Mouse (Mus musculus) ES-Bruce4 (cell line): ENCODE data around the gene 1700022I11Rik. TPM values are rescaled to one million over a fixed set of nuclear protein-coding genes. Genes with fewer than 3 reads are reported as not detected.

Experiments
- H3K27ac ChIP-seq: 2 replicates; pipeline ENCODE4 v1.5.1; 2012; ENCODE audit warnings: low read length, inconsistent platforms; ENCODE audit not compliant: insufficient read depth
- H3K27me3 ChIP-seq: 2 replicates; pipeline ENCODE4 v1.6.1; 2012; ENCODE audit warnings: mild to moderate bottlenecking, low read length, inconsistent platforms; ENCODE audit not compliant: control insufficient read depth, poor library complexity, insufficient read depth, severe bottlenecking
- H3K36me3 ChIP-seq: 2 replicates; pipeline ENCODE4 v1.6.1; 2012; ENCODE audit warnings: inconsistent platforms, mild to moderate bottlenecking, low read length, moderate library complexity; ENCODE audit not compliant: control insufficient read depth, poor library complexity, insufficient read depth, severe bottlenecking
- H3K4me1 ChIP-seq: one replicate; pipeline ENCODE4 v1.8.1; 2011; ENCODE audit warnings: low read length; ENCODE audit not compliant: control insufficient read depth, insufficient read depth
- H3K4me3 ChIP-seq: 2 replicates; pipeline ENCODE4 v1.5.1; 2011; ENCODE audit warnings: low read depth, mild to moderate bottlenecking, low read length
- H3K9ac ChIP-seq: 2 replicates; pipeline ENCODE4 v1.6.1; 2012; ENCODE audit warnings: low read depth, mild to moderate bottlenecking, inconsistent platforms; ENCODE audit not compliant: poor library complexity, severe bottlenecking
- H3K9me3 ChIP-seq: replicated peaks from 2 replicates; pipeline ENCODE4 v1.6.1; 2012; ENCODE audit warnings: mild to moderate bottlenecking, low read length, inconsistent platforms; ENCODE audit not compliant: control insufficient read depth, poor library complexity, insufficient read depth, severe bottlenecking
- CTCF ChIP-seq: IDR thresholded peaks from one replicate; pipeline ENCODE4 v1.8.1; 2011; ENCODE audit warnings: low read depth, low read length
- EP300 ChIP-seq: IDR thresholded peaks from 2 replicates; pipeline ENCODE4 v1.6.1; 2011; ENCODE audit warnings: low read depth, low read length; ENCODE audit not compliant: insufficient read depth
- POLR2A ChIP-seq: IDR thresholded peaks from one replicate; pipeline ENCODE4 v1.8.1; 2011; ENCODE audit warnings: low read length; ENCODE audit not compliant: insufficient read depth
- polyA plus RNA-seq: library from polyadenylated mRNA; stranded (reverse); fragments of >200 nt; gene quantifications from 2 replicates; pipeline ENCODE4 v1.2.4, GENCODE M21; 2011; ENCODE audit warnings: low read depth; ENCODE audit not compliant: missing spikeins, insufficient read depth, insufficient read length

The 1700022I11Rik gene
- polyA plus RNA-seq, 1 experiment = not detected

DNA sequence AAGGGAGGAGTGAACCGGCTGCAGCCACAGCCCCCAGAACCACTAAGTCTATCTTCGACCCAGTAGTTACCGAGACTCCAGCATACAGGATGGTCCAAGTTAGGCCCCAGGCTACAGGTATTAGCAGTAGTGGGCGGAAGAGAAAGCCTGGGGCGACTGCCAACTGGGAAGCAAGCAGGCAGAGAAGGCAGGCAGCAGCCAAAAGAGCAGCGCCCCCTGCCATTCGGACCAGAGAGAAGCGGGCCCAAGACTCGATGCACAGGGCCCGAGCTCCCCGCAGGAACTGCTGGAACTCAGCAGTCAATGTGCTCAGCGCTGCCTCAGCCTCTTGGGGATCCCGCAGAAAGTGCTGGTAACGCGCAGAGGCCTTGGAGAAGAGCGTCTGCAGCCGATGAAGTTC is 51.9 kb downstream of the 1700022I11Rik start:
- Histone ChIP-seq H3K4me1 (peaks cover 2% of the 10 kb centered on the region), H3K27ac (no peak overlapping the region; the same call in 1 of the 2 replicates), H3K27me3 (no peaks in the 10 kb centered on the region), H3K4me3 (no peak overlapping the region), H3K36me3 (peaks cover 32% of the 10 kb centered on the region), H3K9me3 (no peaks in the 10 kb centered on the region), H3K9ac (peak overlapping the region; percentile 21)
- no peak for TF ChIP-seq POLR2A
- TF ChIP-seq CTCF = peak; percentile 40
- no peak for TF ChIP-seq EP300

DNA sequence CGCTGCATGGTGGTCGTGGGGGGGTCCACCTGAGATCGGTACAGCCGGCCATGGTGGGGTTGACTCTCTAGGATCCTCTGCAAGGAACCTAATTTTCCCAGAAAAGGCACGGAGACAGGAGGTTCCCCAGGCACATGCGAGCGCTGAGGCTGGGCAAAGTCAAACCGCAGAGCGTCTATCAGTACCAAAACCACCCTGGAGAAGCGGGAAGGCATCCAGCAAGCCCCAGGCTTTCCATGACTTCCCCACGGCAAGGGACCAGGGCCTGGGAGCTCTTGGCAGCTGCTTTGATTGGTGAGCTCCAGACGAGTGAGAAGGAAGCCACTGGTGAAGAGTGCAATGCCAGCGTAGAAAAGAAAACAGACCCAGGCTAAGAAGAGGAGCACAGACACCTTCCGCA is 55.3 kb downstream of the 1700022I11Rik start:
- no peaks in the 10 kb centered on the region for H3K27me3 ChIP-seq
- peaks cover 2% of the 10 kb centered on the region for H3K4me1 ChIP-seq
- TF ChIP-seq CTCF (no peak), EP300 (no peak), POLR2A (no peak)
- H3K36me3 ChIP-seq = peaks cover 25% of the 10 kb centered on the region
- H3K9me3 ChIP-seq = no peaks in the 10 kb centered on the region
- H3K27ac ChIP-seq = no peak overlapping the region
- peak overlapping the region; percentile 93 for H3K4me3 ChIP-seq
- peak overlapping the region; percentile 74 for H3K9ac ChIP-seq

DNA sequence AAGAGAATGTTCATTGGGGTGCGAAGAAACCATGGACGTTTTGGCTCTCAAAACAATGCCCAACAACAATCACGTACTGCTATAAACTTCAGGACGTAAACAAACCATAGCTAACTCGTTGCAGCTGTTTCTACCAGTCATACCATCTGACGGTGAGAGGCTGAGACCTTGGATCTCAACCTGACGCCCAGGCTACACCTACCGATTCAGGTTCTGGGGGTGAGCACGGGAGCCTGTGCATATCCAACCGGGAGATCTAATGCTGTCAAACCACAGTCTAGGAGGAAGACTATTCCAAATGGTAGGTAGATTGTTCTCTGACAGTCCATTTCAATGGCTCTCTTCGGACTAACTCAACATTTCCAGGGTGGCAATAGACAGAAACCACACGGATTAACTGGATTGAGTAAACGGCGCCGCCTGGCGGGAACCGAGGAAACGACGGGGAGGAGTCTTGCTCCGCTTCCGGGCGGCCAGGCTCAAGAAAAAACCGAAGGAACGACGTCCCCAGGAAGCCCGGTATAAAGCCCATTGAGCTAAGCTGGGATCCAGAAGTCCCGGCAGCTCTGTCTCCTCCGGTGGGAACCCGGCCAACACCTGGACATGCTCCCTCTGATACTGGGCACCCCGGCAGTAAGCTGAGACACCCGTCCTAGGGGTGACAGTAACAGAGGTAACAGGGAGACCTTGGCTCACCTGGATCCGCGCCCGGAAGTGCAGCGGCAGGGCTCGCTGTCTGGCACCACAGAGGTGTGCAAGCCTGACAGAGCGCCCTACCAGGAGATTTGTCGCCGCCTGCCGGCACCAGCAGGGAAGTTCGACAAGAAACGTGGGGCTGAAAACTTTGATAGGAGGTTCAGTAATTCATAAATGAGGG is 55.9 kb downstream of the 1700022I11Rik start, which contains the start of gene Pigo:
Gene Pigo (minus strand): TSS at position 736 of the 877 bp plus-strand sequence.
- Histone ChIP-seq H3K36me3 (peaks cover 25% of the 10 kb centered on the region), H3K9ac (peak within 1 kb of the TSS; percentile 74), H3K9me3 (no peaks in the 10 kb centered on the region), H3K4me1 (peaks cover 3% of the 10 kb centered on the region), H3K4me3 (peak within 1 kb of the TSS; percentile 93), H3K27ac (peak within 1 kb of the TSS; percentile 73; the same call in 1 of the 2 replicates), H3K27me3 (no peaks in the 10 kb centered on the region)
- TF ChIP-seq CTCF (peak; percentile 83), EP300 (0 out of 2 replicates have a peak, but pooled peaks have one; percentile 40), POLR2A (peak; percentile 43)

DNA sequence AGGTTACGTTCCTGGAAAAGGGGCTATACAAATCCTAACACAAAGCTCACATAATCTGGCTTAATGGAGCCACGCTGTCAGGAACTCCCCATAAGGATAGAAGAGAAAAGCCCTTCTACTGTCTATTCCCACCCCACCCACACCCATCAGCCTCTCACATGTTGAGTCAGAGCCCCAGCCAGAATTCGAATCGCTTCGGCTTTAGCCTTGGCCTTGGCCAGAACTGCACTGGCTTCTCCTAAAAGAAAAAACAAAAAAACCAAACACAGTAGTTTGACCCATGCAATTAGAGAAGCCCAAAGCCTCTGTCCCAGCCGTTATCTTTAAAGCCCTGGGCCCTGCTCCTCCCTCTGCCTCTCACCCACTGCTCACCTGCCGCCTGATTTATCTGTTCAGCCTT is 59.7 kb downstream of the 1700022I11Rik start:
- no peak overlapping the region for H3K4me3 ChIP-seq
- no peak overlapping the region for H3K27ac ChIP-seq
- peaks cover 16% of the 10 kb centered on the region for H3K36me3 ChIP-seq
- H3K9me3 ChIP-seq = no peaks in the 10 kb centered on the region
- no peak overlapping the region for H3K9ac ChIP-seq
- TF ChIP-seq CTCF (no peak), EP300 (no peak), POLR2A (no peak)
- H3K27me3 ChIP-seq = no peaks in the 10 kb centered on the region
- H3K4me1 ChIP-seq = peaks cover 2% of the 10 kb centered on the region

DNA sequence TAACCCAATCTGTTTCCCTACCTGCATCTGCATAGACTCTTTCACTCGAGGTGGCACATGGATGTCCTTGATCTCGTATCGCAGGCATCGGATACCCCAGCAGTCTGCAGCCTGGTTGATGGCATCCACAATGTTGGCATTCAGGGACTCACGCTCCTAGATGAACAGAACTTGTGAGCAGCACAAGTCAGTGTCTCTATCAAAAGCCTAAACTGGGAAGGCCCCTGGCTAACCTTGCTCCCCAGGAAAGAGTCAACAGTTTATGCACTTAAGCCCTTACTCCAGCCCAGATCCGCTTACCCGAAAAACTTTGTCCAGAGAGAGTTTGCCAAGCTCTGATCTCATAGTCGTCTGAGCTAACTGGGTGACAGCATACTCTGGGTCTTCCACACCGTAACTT is 60.3 kb downstream of the 1700022I11Rik start:
- no peaks in the 10 kb centered on the region for H3K9me3 ChIP-seq
- no peak overlapping the region for H3K27ac ChIP-seq
- H3K9ac ChIP-seq = no peak overlapping the region
- H3K36me3 ChIP-seq = peaks cover 16% of the 10 kb centered on the region
- H3K27me3 ChIP-seq = no peaks in the 10 kb centered on the region
- H3K4me1 ChIP-seq = peaks cover 2% of the 10 kb centered on the region
- no peak overlapping the region for H3K4me3 ChIP-seq
- TF ChIP-seq CTCF (no peak), POLR2A (no peak), EP300 (no peak)

DNA sequence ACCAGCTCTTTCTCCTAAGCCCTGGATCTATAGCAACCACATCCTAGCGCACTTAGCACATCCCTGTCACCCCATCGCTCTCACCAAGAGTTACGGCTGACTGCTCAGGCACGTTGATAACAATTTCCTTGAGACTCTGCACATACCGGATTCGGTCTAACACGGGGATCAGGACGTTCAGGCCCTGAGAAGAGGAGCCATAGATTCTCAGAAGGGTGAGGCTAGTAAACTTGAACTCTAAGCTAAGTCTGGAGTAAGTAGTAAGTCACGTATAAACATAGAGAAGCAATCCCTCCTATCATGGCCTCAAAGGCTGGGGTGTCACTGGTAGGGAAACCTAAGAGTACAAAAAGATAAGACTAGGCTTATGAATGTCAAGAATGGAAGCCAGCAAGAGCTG is 60.9 kb downstream of the 1700022I11Rik start:
- Histone ChIP-seq H3K4me1 (peaks cover 2% of the 10 kb centered on the region), H3K36me3 (peaks cover 16% of the 10 kb centered on the region), H3K9ac (peak overlapping the region; percentile 79), H3K9me3 (no peaks in the 10 kb centered on the region), H3K27ac (no peak overlapping the region), H3K4me3 (peak overlapping the region; percentile 83), H3K27me3 (no peaks in the 10 kb centered on the region)
- no peak for TF ChIP-seq CTCF
- TF ChIP-seq POLR2A = no peak
- TF ChIP-seq EP300 = no peak
